Mouse (Mus musculus): Measurements from ENCODE around the gene Kctd6. TPM values are rescaled to one million over a fixed set of nuclear protein-coding genes. Genes with fewer than 3 reads are reported as not detected.

Kctd6 gene
- 7.2 and 9.9 TPM in 2 replicates for polyA plus RNA-seq (2012; rRNA removed)

DNA sequence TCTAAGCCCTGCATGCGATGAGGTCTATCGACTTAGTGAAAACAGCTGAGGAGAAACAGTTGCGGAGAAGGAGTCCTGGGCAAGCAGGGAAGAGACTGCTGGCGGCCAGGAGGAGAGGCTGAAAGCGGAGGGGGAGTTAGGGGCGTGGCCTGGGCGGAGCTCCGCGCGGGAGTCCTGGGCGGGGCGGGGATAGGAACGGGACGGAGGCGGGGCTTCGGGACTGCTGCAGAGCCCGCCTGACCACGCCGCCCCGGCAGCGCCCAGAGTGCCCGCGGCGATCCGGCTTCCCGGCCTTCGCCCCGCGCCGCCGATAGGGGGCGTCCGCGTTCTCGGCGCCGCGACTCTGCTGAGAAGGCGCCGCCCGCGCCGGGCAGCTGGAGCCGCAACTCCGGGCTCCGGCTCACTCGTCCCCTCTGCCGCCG, at the start of gene Kctd6:
TSS of gene Kctd6 (plus strand) at position 338 of the 422 bp plus-strand sequence.

DNA sequence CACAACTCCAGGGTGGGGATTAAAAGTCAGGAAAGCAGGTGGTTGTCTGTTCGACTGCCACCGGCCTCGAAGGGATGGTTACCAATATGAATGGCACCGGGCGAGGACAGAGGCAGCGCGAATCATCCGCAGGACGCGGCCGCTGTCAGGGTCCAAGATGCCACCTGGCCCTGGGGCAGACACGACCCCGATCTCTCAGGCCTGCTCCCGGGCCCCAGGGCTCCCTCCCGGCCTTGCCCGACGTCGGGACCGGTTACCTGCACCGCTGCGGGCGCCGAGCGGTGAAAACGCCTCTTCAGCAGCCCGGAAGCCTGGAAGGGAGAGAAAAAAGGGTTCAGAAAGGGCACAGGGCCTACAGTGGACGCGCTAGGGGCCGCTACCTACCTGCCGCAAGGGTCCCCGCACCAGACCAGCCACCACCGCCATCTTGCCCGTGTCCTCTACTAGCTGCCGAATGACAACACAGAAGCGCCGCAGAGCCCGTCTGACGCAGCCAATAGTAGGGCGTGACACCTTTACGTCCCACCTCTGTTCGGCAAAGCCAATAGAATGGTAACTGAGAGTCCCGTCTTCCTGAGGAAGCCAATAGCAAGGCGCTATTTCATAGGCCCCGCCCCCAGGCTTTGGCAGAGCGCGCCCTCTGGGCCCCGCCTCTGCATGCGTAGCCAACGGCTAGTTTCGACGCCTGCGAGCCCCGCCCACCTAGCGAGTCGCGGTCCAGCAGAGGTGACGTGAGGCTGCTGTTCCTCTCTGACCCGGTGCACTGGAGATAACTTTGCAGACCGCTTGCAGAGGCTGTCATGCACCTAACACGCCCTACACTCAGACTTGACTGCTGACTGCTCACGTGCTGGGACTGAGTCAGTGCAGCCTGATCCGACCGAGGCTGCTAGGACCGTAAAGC, 41.2 kb upstream of the Kctd6 start, which contains the start of gene Pdhb:
TSS of gene Pdhb (minus strand) at position 519 of the 904 bp plus-strand sequence.

DNA sequence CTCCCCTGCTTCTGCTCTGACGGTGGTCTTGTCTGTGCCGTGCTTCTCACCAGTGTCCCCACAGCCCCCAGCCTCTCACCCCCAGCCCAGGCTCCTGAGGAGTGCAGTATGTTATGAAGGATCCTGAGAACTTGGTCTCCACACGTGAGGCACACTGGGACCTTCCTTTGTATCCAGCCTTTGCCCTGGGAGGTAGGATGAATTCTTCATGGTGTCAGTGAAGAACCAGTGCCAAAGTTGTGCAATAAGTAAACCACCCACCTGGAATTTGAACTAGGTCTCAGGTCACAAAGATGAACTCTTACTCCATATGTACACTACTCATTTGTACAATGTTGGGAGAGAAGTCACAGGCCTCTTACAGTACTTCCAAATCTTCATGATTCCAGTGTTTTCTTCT, 45.2 kb downstream of the Kctd6 start, which contains the start of gene Acox2:
TSS of gene Acox2 (minus strand) at position 188 of the 400 bp plus-strand sequence.

Other genes starting within 250 kb of the Kctd6 start
- gene Dnase1l3, start 219.6 kb upstream of the Kctd6 start, polyA plus RNA-seq (2012; rRNA removed) = 0.38 and 0.61 TPM in 2 replicates
- 18.9 and 23.0 TPM in 2 replicates for gene Abhd6, start 211.2 kb upstream of the Kctd6 start, polyA plus RNA-seq (2012; rRNA removed)
- 5.0 and 5.4 TPM in 2 replicates for gene Rpp14, start 133.8 kb upstream of the Kctd6 start, polyA plus RNA-seq (2012; rRNA removed)
- 27.3 and 42.1 TPM in 2 replicates for gene Pxk, start 115.9 kb upstream of the Kctd6 start, polyA plus RNA-seq (2012; rRNA removed)
- gene Pdhb, start 41.1 kb upstream of the Kctd6 start, polyA plus RNA-seq (2012; rRNA removed) = 38.7 and 39.3 TPM in 2 replicates
- 11.0 and 21.4 TPM in 2 replicates for gene Acox2, start 45.2 kb downstream of the Kctd6 start, polyA plus RNA-seq (2012; rRNA removed)
- gene Fam107a, start 103.9 kb downstream of the Kctd6 start, polyA plus RNA-seq (2012; rRNA removed) = 7.7 and 8.3 TPM in 2 replicates
- 1.9 and 2.1 TPM in 2 replicates for gene Oit1, start 164.6 kb downstream of the Kctd6 start, polyA plus RNA-seq (2012; rRNA removed)